Mouse (Mus musculus) hindbrain, embryonic 10.5 days (tissue): ENCODE data around the gene Capns1. TPM values are rescaled to one million over a fixed set of nuclear protein-coding genes. Genes with fewer than 3 reads are reported as not detected.

Experiments used
- DNase-seq: peaks from one replicate; pipeline ENCODE4 v3.0.0-alpha.2; 2017; ENCODE audit warnings: low spot score
- H3K27ac ChIP-seq: fragments of 300-500 bp; sonication (generic); 2 replicates; pipeline ENCODE4 v1.5.1; 2016; ENCODE audit warnings: mild to moderate bottlenecking, moderate library complexity
- H3K27me3 ChIP-seq: fragments of 300-500 bp; sonication (generic); 2 replicates; pipeline ENCODE4 v1.6.1; 2016; ENCODE audit warnings: mild to moderate bottlenecking; ENCODE audit not compliant: poor library complexity, insufficient read depth, severe bottlenecking
- H3K36me3 ChIP-seq: fragments of 300-500 bp; sonication (generic); 2 replicates; pipeline ENCODE4 v1.6.1; 2016; ENCODE audit warnings: mild to moderate bottlenecking, moderate library complexity
- H3K4me1 ChIP-seq: fragments of 300-500 bp; sonication (generic); replicated peaks from 2 replicates; pipeline ENCODE4 v1.6.1; 2016; ENCODE audit warnings: mild to moderate bottlenecking
- H3K4me3 ChIP-seq: fragments of 300-500 bp; sonication (generic); 2 replicates; pipeline ENCODE4 v1.5.1; 2016; ENCODE audit warnings: mild to moderate bottlenecking, moderate library complexity
- H3K9me3 ChIP-seq: fragments of 300-500 bp; sonication (generic); 2 replicates; pipeline ENCODE4 v1.6.1; 2016; ENCODE audit warnings: mild to moderate bottlenecking, moderate library complexity
- WGBS: fragments of 180-500 bp; shearing (Covaris S2); methylation state at CpG from one replicate; pipeline ENCODE4 v1.1.7; 2016; 5-methylcytosine and 5-hydroxymethylcytosine counted together
- polyA plus RNA-seq: library from polyadenylated mRNA; unstranded; fragments of >200 nt; fragmentation: Nextera tagmentation; extraction: Ambion mirVana; gene quantifications from 2 replicates; pipeline ENCODE4 v1.2.1, GENCODE M21; 2016

Gene Capns1
- polyA plus RNA-seq, 1 experiment from 2014 or later, result 72.5 TPM

DNA sequence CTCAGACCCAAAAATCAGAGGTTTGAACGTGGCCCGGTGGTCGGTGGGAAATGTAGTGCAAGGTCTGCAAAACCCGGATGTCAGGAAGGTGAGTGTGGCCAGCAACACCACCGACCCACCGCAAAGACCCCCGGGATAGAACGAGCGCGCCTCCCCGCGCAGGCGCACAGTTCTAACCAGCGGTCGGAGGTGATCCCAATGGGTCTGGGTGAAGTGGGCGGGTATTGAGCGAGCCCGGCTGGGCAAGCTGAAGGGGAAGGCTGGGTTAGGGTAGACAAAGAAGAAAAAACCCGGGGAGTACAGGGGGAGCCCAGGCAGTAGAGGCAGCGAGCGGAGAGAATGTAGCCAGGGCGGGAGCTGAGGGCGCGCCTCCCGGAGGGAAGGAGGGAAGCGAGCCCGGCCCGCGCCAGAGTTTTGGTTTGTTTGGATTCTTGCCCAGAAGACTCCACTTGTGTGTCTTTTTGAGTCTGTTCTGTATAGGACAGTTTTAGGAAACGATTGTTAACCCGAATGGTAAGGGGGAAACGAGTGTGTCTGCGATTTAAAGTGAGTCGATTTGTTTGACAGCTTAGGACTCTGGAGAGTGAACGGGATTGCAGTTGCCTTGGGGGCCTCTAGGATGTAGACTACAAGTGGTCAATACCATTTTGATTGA is 54.9 kb downstream of the Capns1 start:
- 2% methylated on average over 35 of the region's 35 CpGs for WGBS

GRCm38 (mm10) chr7:30143170-30143554 is 55.4 kb downstream of the Capns1 start:
- H3K27ac ChIP-seq, result peak overlapping the region; percentile 91

More for the DNA sequence above, 54.9 kb downstream of the Capns1 start:
- peaks cover 5% of the 10 kb centered on the region for H3K4me1 ChIP-seq
- peak; percentile 92 for DNase-seq
- H3K9me3 ChIP-seq, result peaks cover 40% of the 10 kb centered on the region
- H3K36me3 ChIP-seq, result peaks cover 67% of the 10 kb centered on the region
- H3K27ac ChIP-seq, result peak overlapping the region; percentile 91
- H3K27me3 ChIP-seq, result no peaks in the 10 kb centered on the region
- peak overlapping the region; percentile 68 for H3K4me3 ChIP-seq

More at GRCm38 (mm10) chr7:30143170-30143554, 55.4 kb downstream of the Capns1 start:
- 16% methylated on average over 8 of the region's 8 CpGs for WGBS
- H3K27me3 ChIP-seq, result no peaks in the 10 kb centered on the region
- DNase-seq, result no peak
- peaks cover 67% of the 10 kb centered on the region for H3K36me3 ChIP-seq
- peaks cover 5% of the 10 kb centered on the region for H3K4me1 ChIP-seq
- H3K9me3 ChIP-seq, result peaks cover 35% of the 10 kb centered on the region
- peak overlapping the region; percentile 68 for H3K4me3 ChIP-seq

Other genes starting within 250 kb of the Capns1 start
- 10.1 and 12.1 TPM in 2 replicates for gene Zfp74, start 244.7 kb downstream of the Capns1 start, polyA plus RNA-seq
- gene Zfp568, start 214.9 kb downstream of the Capns1 start, polyA plus RNA-seq, result 18.0 and 27.0 TPM in 2 replicates
- 3.9 and 5.0 TPM in 2 replicates for gene Zfp14, start 147.4 kb downstream of the Capns1 start, polyA plus RNA-seq
- gene Zfp82, start 125.9 kb downstream of the Capns1 start, polyA plus RNA-seq, result 6.9 and 8.2 TPM in 2 replicates
- gene Gm26920, start 108.4 kb downstream of the Capns1 start, polyA plus RNA-seq, result 1.6 and 1.9 TPM in 2 replicates
- gene Zfp566, start 108.3 kb downstream of the Capns1 start, polyA plus RNA-seq, result 14.5 and 14.9 TPM in 2 replicates
- 93.1 and 122 TPM in 2 replicates for gene Zfp260, start 104.0 kb downstream of the Capns1 start, polyA plus RNA-seq
- 9.8 and 11.2 TPM in 2 replicates for gene Zfp382, start 76.9 kb downstream of the Capns1 start, polyA plus RNA-seq
- 10.5 and 17.2 TPM in 2 replicates for gene Zfp146, start 29.1 kb downstream of the Capns1 start, polyA plus RNA-seq
- 3.8 and 8.2 TPM in 2 replicates for gene Cox7a1, start 14.7 kb downstream of the Capns1 start, polyA plus RNA-seq
- gene Polr2i, start 33.1 kb upstream of the Capns1 start, polyA plus RNA-seq, result 167 and 177 TPM in 2 replicates
- 276 and 312 TPM in 2 replicates for gene Tbcb, start 33.5 kb upstream of the Capns1 start, polyA plus RNA-seq
- not detected in 2 replicates for gene Ovol3, start 36.9 kb upstream of the Capns1 start, polyA plus RNA-seq
- gene Thap8, start 81.3 kb upstream of the Capns1 start, polyA plus RNA-seq, result 0.25 and 0.50 TPM in 2 replicates
- gene Wdr62, start 81.6 kb upstream of the Capns1 start, polyA plus RNA-seq, result 16.6 and 19.8 TPM in 2 replicates
- 53.4 and 82.3 TPM in 2 replicates for gene Clip3, start 92.9 kb upstream of the Capns1 start, polyA plus RNA-seq
- 93.6 and 117 TPM in 2 replicates for gene Alkbh6, start 109.9 kb upstream of the Capns1 start, polyA plus RNA-seq
- gene Syne4, start 116.0 kb upstream of the Capns1 start, polyA plus RNA-seq, result 26.8 and 28.1 TPM in 2 replicates
- 1.6 and 3.7 TPM in 2 replicates for gene E130208F15Rik, start 122.9 kb upstream of the Capns1 start, polyA plus RNA-seq
- gene Sdhaf1, start 125.1 kb upstream of the Capns1 start, polyA plus RNA-seq, result 19.6 and 23.1 TPM in 2 replicates
- 5.5 and 7.8 TPM in 2 replicates for gene Lrfn3, start 164.0 kb upstream of the Capns1 start, polyA plus RNA-seq
- gene Tyrobp, start 214.9 kb upstream of the Capns1 start, polyA plus RNA-seq, result 16.9 and 27.9 TPM in 2 replicates
- gene Hcst, start 221.0 kb upstream of the Capns1 start, polyA plus RNA-seq, result 0.55 and 0.57 TPM in 2 replicates
- 1.5 and 1.7 TPM in 2 replicates for gene Nfkbid, start 222.9 kb upstream of the Capns1 start, polyA plus RNA-seq
- 69.7 and 184 TPM in 2 replicates for gene Aplp1, start 246.7 kb upstream of the Capns1 start, polyA plus RNA-seq